Mouse (Mus musculus) MN1 (cell line): ENCODE data around the gene Fktn.
"Not testable (repeated sequence)": the region's sequence is repeated elsewhere in the genome, so short reads cannot be mapped to it uniquely, and the experiment has no call there.

Experiments used
- DNase-seq: peaks from one replicate; pipeline ENCODE4 v3.0.0-alpha.2; 2016; ENCODE audit warnings: low spot score

The Fktn gene

GRCm38 (mm10) chr4:53713704-53714050, at the start of gene Fktn:
TSS of gene Fktn (plus strand) at chr4:53713998.
- DNase-seq: no peak

GRCm38 (mm10) chr4:53682092-53682491, 31.7 kb upstream of the Fktn start:
- no peak for DNase-seq

- DNase-seq: no peak
These were observed 24.8 kb upstream of the Fktn start for GRCm38 (mm10) chr4:53688965-53689364.

- no peak for DNase-seq
These were observed 22.4 kb upstream of the Fktn start for GRCm38 (mm10) chr4:53691418-53691817.

- DNase-seq: not testable (repeated sequence)
These were observed 4.6 kb upstream of the Fktn start for GRCm38 (mm10) chr4:53709166-53709565.

GRCm38 (mm10) chr4:53710021-53710420, 3.8 kb upstream of the Fktn start:
- no peak for DNase-seq

- DNase-seq: no peak
These were observed 3.1 kb upstream of the Fktn start for GRCm38 (mm10) chr4:53710555-53711328.

- DNase-seq: peak; percentile 94
These were observed 435 bp downstream of the Fktn start for GRCm38 (mm10) chr4:53714051-53714814.

GRCm38 (mm10) chr4:53715977-53716376, 2.2 kb downstream of the Fktn start:
- peak; percentile 17 for DNase-seq

GRCm38 (mm10) chr4:53717546-53717945, 3.7 kb downstream of the Fktn start:
- DNase-seq: no peak

- DNase-seq: no peak
These were observed 4.5 kb downstream of the Fktn start for GRCm38 (mm10) chr4:53718261-53718660.

GRCm38 (mm10) chr4:53722506-53722905, 8.7 kb downstream of the Fktn start:
- DNase-seq: no peak

GRCm38 (mm10) chr4:53726100-53726499, 12.3 kb downstream of the Fktn start:
- DNase-seq: not testable (repeated sequence)

- DNase-seq: no peak
These were observed 14.3 kb downstream of the Fktn start for GRCm38 (mm10) chr4:53728121-53728520.

- DNase-seq: peak; percentile 51
These were observed 25.3 kb downstream of the Fktn start for GRCm38 (mm10) chr4:53738956-53739616.

GRCm38 (mm10) chr4:53749831-53750230, 36.0 kb downstream of the Fktn start:
- DNase-seq: no peak

GRCm38 (mm10) chr4:53750391-53751120, 36.8 kb downstream of the Fktn start:
- DNase-seq: no peak

GRCm38 (mm10) chr4:53757030-53757429, 43.2 kb downstream of the Fktn start:
- no peak for DNase-seq

- no peak for DNase-seq
These were observed 45.0 kb downstream of the Fktn start for GRCm38 (mm10) chr4:53758764-53759163.

GRCm38 (mm10) chr4:53759678-53760077, 45.9 kb downstream of the Fktn start:
- no peak for DNase-seq

GRCm38 (mm10) chr4:53762501-53762900, 48.7 kb downstream of the Fktn start:
- no peak for DNase-seq
